Mouse (Mus musculus) heart, postnatal 0 days (tissue): ENCODE data around the gene Lgals3. TPM values are rescaled to one million over a fixed set of nuclear protein-coding genes. Genes with fewer than 3 reads are reported as not detected.

Experiments used
- ATAC-seq: fragments of 200-750 bp; cut with Nextera tagmentation; 2 replicates; pipeline ENCODE4 v1.8.0; 2017; ENCODE audit warnings: low read depth, moderate number of reproducible peaks, moderate library complexity; ENCODE audit not compliant: insufficient read depth
- DNase-seq: peaks from one replicate; pipeline ENCODE4 v3.0.0-alpha.2; 2016; ENCODE audit warnings: low spot score
- H3K27ac ChIP-seq: fragments of 300-500 bp; sonication (generic); 2 replicates; pipeline ENCODE4 v1.5.1; 2014; ENCODE audit warnings: low read depth, mild to moderate bottlenecking
- H3K27me3 ChIP-seq: fragments of 300-500 bp; sonication (generic); 2 replicates; pipeline ENCODE4 v1.6.1; 2014; ENCODE audit warnings: low read length, mixed read lengths; ENCODE audit not compliant: control insufficient read depth, insufficient read depth
- H3K36me3 ChIP-seq: fragments of 300-500 bp; sonication (generic); replicated peaks from 2 replicates; pipeline ENCODE4 v1.6.1; 2014; ENCODE audit warnings: low read length, mixed read lengths; ENCODE audit not compliant: control insufficient read depth, insufficient read depth
- H3K4me1 ChIP-seq: fragments of 300-500 bp; sonication (generic); 2 replicates; pipeline ENCODE4 v1.6.1; 2014; ENCODE audit warnings: antibody characterized with exemption; ENCODE audit not compliant: control insufficient read depth, insufficient read depth
- H3K4me2 ChIP-seq: fragments of 300-500 bp; sonication (generic); 2 replicates; pipeline ENCODE4 v1.6.1; 2014; ENCODE audit warnings: low read depth, mild to moderate bottlenecking, low read length, moderate library complexity
- H3K4me3 ChIP-seq: fragments of 300-500 bp; sonication (generic); 2 replicates; pipeline ENCODE4 v1.5.1; 2014; ENCODE audit warnings: low read depth, low read length
- H3K9ac ChIP-seq: fragments of 300-500 bp; sonication (generic); replicated peaks from 2 replicates; pipeline ENCODE4 v1.6.1; 2014; ENCODE audit warnings: low read depth, low read length, mixed read lengths
- H3K9me3 ChIP-seq: fragments of 300-500 bp; sonication (generic); replicated peaks from 2 replicates; pipeline ENCODE4 v1.6.1; 2016; ENCODE audit warnings: low read length; ENCODE audit not compliant: control insufficient read depth
- CTCF ChIP-seq: IDR thresholded peaks from 2 replicates; pipeline ENCODE4 v1.5.1; 2016; ENCODE audit warnings: antibody characterized with exemption, control low read depth, low read depth
- EP300 ChIP-seq: IDR thresholded peaks from 2 replicates; pipeline ENCODE4 v1.6.1; 2016; ENCODE audit warnings: antibody characterized with exemption, low read depth
- WGBS: fragments of 180-500 bp; shearing (Covaris S2); extraction: QIAGEN DNeasy Blood & Tissue Kit; methylation state at CpG from one replicate; pipeline ENCODE4 v1.1.7; 2014; 5-methylcytosine and 5-hydroxymethylcytosine counted together
- polyA plus RNA-seq: library from polyadenylated mRNA; unstranded; fragments of >200 nt; fragmentation: Nextera tagmentation; extraction: Ambion mirVana; gene quantifications from 2 replicates; pipeline ENCODE4 v1.2.1, GENCODE M21; 2015
- total RNA-seq: library from RNA; depleted of rRNA; stranded (reverse); fragments of >200 nt; gene quantifications from 2 replicates; pipeline ENCODE4 v1.2.3, GENCODE M21; 2014; ENCODE audit warnings: low replicate concordance

The Lgals3 gene
- total and polyA plus RNA-seq, 2 experiments from 2014 or later: 10.3 to 10.6 TPM

GRCm38 (mm10) chr14:47352272-47352671, 15.3 kb upstream of the Lgals3 start:
- H3K9me3 ChIP-seq: no peaks in the 10 kb centered on the region
- H3K27me3 ChIP-seq: no peaks in the 10 kb centered on the region
- no peaks in the 10 kb centered on the region for H3K4me1 ChIP-seq
- H3K9ac ChIP-seq: no peak overlapping the region
- no peak overlapping the region for H3K4me2 ChIP-seq
- 82% methylated on average over 10 of the region's 10 CpGs for WGBS
- no peak for TF ChIP-seq CTCF
- TF ChIP-seq EP300: no peak
- no peak overlapping the region for H3K27ac ChIP-seq
- no peaks in the 10 kb centered on the region for H3K36me3 ChIP-seq
- no peak overlapping the region for H3K4me3 ChIP-seq
- no peak for DNase-seq
- no peak for ATAC-seq

- no peak for DNase-seq
- WGBS: 63% methylated on average over 4 of the region's 4 CpGs
- Histone ChIP-seq H3K9me3 (no peaks in the 10 kb centered on the region), H3K9ac (no peak overlapping the region), H3K4me2 (no peak overlapping the region), H3K4me3 (no peak overlapping the region), H3K27ac (no peak overlapping the region), H3K4me1 (no peaks in the 10 kb centered on the region), H3K36me3 (no peaks in the 10 kb centered on the region), H3K27me3 (no peaks in the 10 kb centered on the region)
- TF ChIP-seq CTCF: no peak
- ATAC-seq: no peak
These were observed 14.3 kb upstream of the Lgals3 start for GRCm38 (mm10) chr14:47353240-47353639.

- Histone ChIP-seq H3K4me3 (no peak overlapping the region), H3K27ac (no peak overlapping the region), H3K4me1 (no peaks in the 10 kb centered on the region), H3K9ac (no peak overlapping the region), H3K36me3 (no peaks in the 10 kb centered on the region), H3K27me3 (no peaks in the 10 kb centered on the region), H3K4me2 (no peak overlapping the region), H3K9me3 (no peaks in the 10 kb centered on the region)
- 68% methylated on average over 8 of the region's 8 CpGs for WGBS
- no peak for ATAC-seq
- no peak for DNase-seq
- TF ChIP-seq CTCF (no peak), EP300 (no peak)
These were observed 13.4 kb upstream of the Lgals3 start for GRCm38 (mm10) chr14:47354111-47354577.

- H3K9me3 ChIP-seq: no peaks in the 10 kb centered on the region
- H3K4me3 ChIP-seq: no peak overlapping the region
- H3K4me2 ChIP-seq: no peak overlapping the region
- H3K27ac ChIP-seq: no peak overlapping the region
- 58% methylated on average over 5 of the region's 5 CpGs for WGBS
- H3K36me3 ChIP-seq: no peaks in the 10 kb centered on the region
- DNase-seq (no peak), ATAC-seq (no peak)
- H3K9ac ChIP-seq: no peak overlapping the region
- no peaks in the 10 kb centered on the region for H3K4me1 ChIP-seq
- H3K27me3 ChIP-seq: no peaks in the 10 kb centered on the region
- no peak for TF ChIP-seq EP300
- TF ChIP-seq CTCF: no peak
These were observed 12.6 kb upstream of the Lgals3 start for GRCm38 (mm10) chr14:47354948-47355347.

GRCm38 (mm10) chr14:47356622-47357021, 10.9 kb upstream of the Lgals3 start:
- no peak for ATAC-seq
- H3K4me2 ChIP-seq: no peak overlapping the region
- no peaks in the 10 kb centered on the region for H3K4me1 ChIP-seq
- no peaks in the 10 kb centered on the region for H3K9me3 ChIP-seq
- 72% methylated on average over 3 of the region's 3 CpGs for WGBS
- no peak overlapping the region for H3K9ac ChIP-seq
- no peak for DNase-seq
- no peak for TF ChIP-seq EP300
- TF ChIP-seq CTCF: no peak
- no peak overlapping the region for H3K4me3 ChIP-seq
- no peaks in the 10 kb centered on the region for H3K27me3 ChIP-seq
- H3K27ac ChIP-seq: no peak overlapping the region
- H3K36me3 ChIP-seq: no peaks in the 10 kb centered on the region

- DNase-seq (no peak), ATAC-seq (no peak)
- TF ChIP-seq CTCF: no peak
- TF ChIP-seq EP300: no peak
- no peaks in the 10 kb centered on the region for H3K27me3 ChIP-seq
- no peaks in the 10 kb centered on the region for H3K36me3 ChIP-seq
- H3K9me3 ChIP-seq: no peaks in the 10 kb centered on the region
- no peak overlapping the region for H3K4me2 ChIP-seq
- no peak overlapping the region for H3K9ac ChIP-seq
- H3K4me1 ChIP-seq: peaks cover under 1% of the 10 kb centered on the region; the same call in 1 of the 2 replicates
- H3K27ac ChIP-seq: no peak overlapping the region
- no peak overlapping the region for H3K4me3 ChIP-seq
- WGBS: 64% methylated on average over 3 of the region's 3 CpGs
These were observed 7.9 kb upstream of the Lgals3 start for GRCm38 (mm10) chr14:47359610-47360009.
